Mouse (Mus musculus) forebrain, embryonic 11.5 days (tissue): ENCODE measurements around the gene Ralgps2. TPM values are rescaled to one million over a fixed set of nuclear protein-coding genes. Genes with fewer than 3 reads are reported as not detected.

ENCODE experiments used
- ATAC-seq: fragments of 200-750 bp; cut with Nextera tagmentation; replicated peaks from 2 replicates; pipeline ENCODE4 v1.8.0; 2017; ENCODE audit warnings: moderate TSS enrichment; ENCODE audit not compliant: low FRiP score
- DNase-seq: peaks from one replicate; pipeline ENCODE4 v3.0.0-alpha.2; 2017; ENCODE audit warnings: low spot score
- H3K27ac ChIP-seq: fragments of 300-500 bp; sonication (generic); 2 replicates; pipeline ENCODE4 v1.5.1; 2014; ENCODE audit warnings: low read depth, low read length
- H3K27me3 ChIP-seq: fragments of 300-500 bp; sonication (generic); 2 replicates; pipeline ENCODE4 v1.6.1; 2014; ENCODE audit warnings: mild to moderate bottlenecking, low read length, mixed read lengths; ENCODE audit not compliant: control insufficient read depth, insufficient read depth
- H3K36me3 ChIP-seq: fragments of 300-500 bp; sonication (generic); 2 replicates; pipeline ENCODE4 v1.6.1; 2014; ENCODE audit warnings: mild to moderate bottlenecking, low read length, moderate library complexity, mixed read lengths; ENCODE audit not compliant: control insufficient read depth, insufficient read depth
- H3K4me1 ChIP-seq: fragments of 300-500 bp; sonication (generic); replicated peaks from 2 replicates; pipeline ENCODE4 v1.6.1; 2014; ENCODE audit warnings: low read length, mixed read lengths; ENCODE audit not compliant: control insufficient read depth, insufficient read depth
- H3K4me2 ChIP-seq: fragments of 300-500 bp; sonication (generic); 2 replicates; pipeline ENCODE4 v1.6.1; 2014; ENCODE audit warnings: low read depth, mild to moderate bottlenecking, low read length, moderate library complexity, mixed read lengths; ENCODE audit not compliant: severe bottlenecking
- H3K4me3 ChIP-seq: fragments of 300-500 bp; sonication (generic); 2 replicates; pipeline ENCODE4 v1.5.1; 2014; ENCODE audit warnings: low read depth, low read length
- H3K9ac ChIP-seq: fragments of 300-500 bp; sonication (generic); 2 replicates; pipeline ENCODE4 v1.6.1; 2014; ENCODE audit warnings: low read length
- H3K9me3 ChIP-seq: fragments of 300-500 bp; sonication (generic); 2 replicates; pipeline ENCODE4 v1.6.1; 2016; ENCODE audit warnings: low read length, mixed read lengths; ENCODE audit not compliant: control insufficient read depth
- WGBS: fragments of 180-500 bp; shearing (Covaris S2); extraction: QIAGEN DNeasy Blood & Tissue Kit; methylation state at CpG from one replicate; pipeline ENCODE4 v1.1.7; 2014; 5-methylcytosine and 5-hydroxymethylcytosine counted together
- polyA plus RNA-seq: library from polyadenylated mRNA; unstranded; fragments of >200 nt; fragmentation: Nextera tagmentation; extraction: Ambion mirVana; gene quantifications from 2 replicates; pipeline ENCODE4 v1.2.1, GENCODE M21; 2014

Gene Ralgps2
- polyA plus RNA-seq, 1 experiment from 2014 or later = 82.0 TPM

DNA sequence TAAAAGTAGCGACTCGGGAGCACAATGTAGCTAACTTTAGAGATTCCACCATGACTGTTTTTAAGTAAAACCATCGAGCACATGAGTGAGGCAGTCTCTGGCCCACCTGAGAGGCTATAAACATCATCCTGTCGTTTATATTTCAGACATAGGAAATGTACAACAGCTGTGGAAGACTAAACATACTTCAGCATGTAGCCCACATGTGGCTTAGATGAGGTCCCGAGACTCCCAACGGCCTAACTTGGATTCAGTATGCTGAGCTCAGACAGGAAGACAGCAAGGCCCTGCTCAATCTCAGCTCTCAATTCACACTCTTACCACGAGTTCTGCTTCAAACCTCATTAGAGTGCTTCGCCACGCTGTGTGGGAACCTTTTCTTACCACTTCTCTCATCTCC is 87.0 kb downstream of the Ralgps2 start:
- ATAC-seq (no peak), DNase-seq (no peak)
- no peaks in the 10 kb centered on the region for H3K36me3 ChIP-seq
- H3K9me3 ChIP-seq = no peaks in the 10 kb centered on the region
- WGBS = 85% methylated on average over 9 of the region's 9 CpGs
- H3K4me2 ChIP-seq = no peak overlapping the region
- H3K4me3 ChIP-seq = no peak overlapping the region
- no peak overlapping the region for H3K9ac ChIP-seq
- H3K27ac ChIP-seq = no peak overlapping the region
- H3K27me3 ChIP-seq = no peaks in the 10 kb centered on the region
- no peaks in the 10 kb centered on the region for H3K4me1 ChIP-seq

- Histone ChIP-seq H3K9me3 (no peaks in the 10 kb centered on the region), H3K4me2 (no peak overlapping the region), H3K36me3 (no peaks in the 10 kb centered on the region), H3K4me3 (no peak overlapping the region), H3K9ac (no peak overlapping the region), H3K27me3 (no peaks in the 10 kb centered on the region), H3K27ac (no peak overlapping the region), H3K4me1 (no peaks in the 10 kb centered on the region)
- WGBS = 89% methylated on average over 4 of the region's 4 CpGs
- ATAC-seq (no peak), DNase-seq (no peak)
Observed at GRCm38 (mm10) chr1:156847098-156847497, 92.3 kb downstream of the Ralgps2 start.

DNA sequence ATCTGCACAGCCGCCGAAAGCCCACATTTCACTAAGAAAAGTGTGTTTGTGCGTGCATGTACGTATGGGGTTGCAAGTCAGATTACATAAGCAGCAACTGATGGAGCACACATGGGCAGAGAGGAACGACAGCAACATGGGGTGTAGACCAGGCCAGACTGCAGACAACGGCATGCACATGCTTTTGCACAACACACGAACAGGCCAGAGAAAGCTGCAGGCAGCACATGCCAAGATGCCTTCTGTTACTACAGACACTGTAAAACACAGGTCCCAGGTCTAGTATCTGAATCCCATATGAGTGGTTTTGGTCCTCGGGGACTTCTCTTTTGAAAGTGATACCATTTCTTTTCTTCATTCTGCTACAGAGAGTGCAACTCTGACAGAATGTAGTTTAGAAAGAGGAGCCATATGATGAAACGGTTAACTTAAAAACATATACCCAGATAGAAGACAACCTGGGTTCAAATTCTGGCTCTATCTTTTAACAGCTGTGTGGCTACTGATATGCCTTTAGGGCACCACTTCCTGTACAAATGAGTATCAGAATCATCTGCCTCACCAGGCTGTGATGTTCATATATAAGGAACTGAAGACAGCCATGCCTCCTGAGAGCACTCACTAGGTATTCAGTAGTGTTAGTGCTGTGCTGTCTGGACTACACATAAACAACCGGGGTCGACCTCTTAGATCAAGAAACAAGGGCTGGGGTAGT is 97.6 kb downstream of the Ralgps2 start:
- Histone ChIP-seq H3K27me3 (no peaks in the 10 kb centered on the region), H3K9ac (no peak overlapping the region), H3K4me2 (no peak overlapping the region), H3K36me3 (no peaks in the 10 kb centered on the region), H3K9me3 (no peaks in the 10 kb centered on the region), H3K4me3 (no peak overlapping the region), H3K4me1 (peaks cover 8% of the 10 kb centered on the region; the same call in 1 of the 2 replicates), H3K27ac (no peak overlapping the region)
- DNase-seq (no peak), ATAC-seq (no peak)
- WGBS = 86% methylated on average over 11 of the region's 11 CpGs

DNA sequence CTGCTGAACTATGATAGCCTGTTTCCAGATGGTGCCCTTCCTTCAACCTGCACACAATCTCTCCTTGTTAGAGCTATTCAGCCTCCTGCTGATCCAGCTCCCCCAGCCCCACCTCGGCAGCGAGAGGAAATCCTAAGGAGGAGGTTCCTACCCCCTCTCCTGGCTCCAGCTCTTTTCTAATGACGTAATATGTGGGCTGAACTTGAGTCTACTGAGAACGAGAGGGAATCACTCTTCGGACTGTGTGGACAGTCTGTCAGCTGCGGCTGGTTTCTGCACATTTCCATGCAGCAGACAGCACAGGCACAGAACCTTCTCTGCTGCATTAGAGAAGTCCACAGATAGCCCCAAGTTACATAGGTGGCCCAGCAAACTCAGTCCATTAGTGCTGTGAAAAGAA is 100.7 kb downstream of the Ralgps2 start:
- no peaks in the 10 kb centered on the region for H3K27me3 ChIP-seq
- no peaks in the 10 kb centered on the region for H3K9me3 ChIP-seq
- H3K4me3 ChIP-seq = no peak overlapping the region
- peak overlapping the region; percentile 60 for H3K27ac ChIP-seq
- peaks cover 8% of the 10 kb centered on the region; the same call in 1 of the 2 replicates for H3K4me1 ChIP-seq
- DNase-seq = peak; percentile 75
- ATAC-seq = peak; percentile 90
- H3K36me3 ChIP-seq = no peaks in the 10 kb centered on the region
- peak overlapping the region; percentile 29; the same call in 1 of the 2 replicates for H3K9ac ChIP-seq
- 6% methylated on average over 6 of the region's 6 CpGs for WGBS
- H3K4me2 ChIP-seq = peak overlapping the region; percentile 40; the same call in 1 of the 2 replicates

GRCm38 (mm10) chr1:156838177-156838576 is 101.2 kb downstream of the Ralgps2 start, which contains the start of gene Angptl1:
TSS of gene Angptl1 (plus strand) at chr1:156838562.
- Histone ChIP-seq H3K9me3 (no peaks in the 10 kb centered on the region), H3K9ac (peak within 1 kb of the TSS; percentile 29; the same call in 1 of the 2 replicates), H3K4me3 (no peak within 1 kb of the TSS), H3K27me3 (no peaks in the 10 kb centered on the region), H3K4me1 (peaks cover 8% of the 10 kb centered on the region; the same call in 1 of the 2 replicates), H3K27ac (peak within 1 kb of the TSS; percentile 60), H3K36me3 (no peaks in the 10 kb centered on the region), H3K4me2 (peak within 1 kb of the TSS; percentile 40; the same call in 1 of the 2 replicates)
- ATAC-seq (peak; percentile 71), DNase-seq (no peak)
- 20% methylated on average over 4 of the region's 4 CpGs for WGBS

DNA sequence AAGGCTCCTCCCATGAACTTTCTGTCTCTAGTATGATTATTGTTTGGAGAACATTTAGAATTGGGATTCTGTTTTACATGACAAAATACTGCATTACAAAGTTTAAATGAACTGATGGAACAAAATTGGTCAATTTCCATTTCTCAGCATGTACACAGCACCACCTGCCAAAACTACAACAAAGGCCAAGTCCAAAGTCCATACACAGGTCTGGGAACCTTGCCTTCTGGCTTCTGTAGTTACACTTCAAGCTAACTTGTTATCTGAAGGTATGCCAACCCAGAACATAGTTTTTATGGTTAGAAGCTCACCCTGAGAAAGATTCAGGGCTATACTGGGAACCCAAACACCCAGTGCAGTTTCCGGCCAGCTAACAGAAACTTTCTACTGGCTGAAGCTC is 120.2 kb downstream of the Ralgps2 start:
- WGBS = 96% methylated on average over 1 of the region's 1 CpGs
- DNase-seq (no peak), ATAC-seq (no peak)
- Histone ChIP-seq H3K27ac (no peak overlapping the region), H3K9me3 (no peaks in the 10 kb centered on the region), H3K4me2 (no peak overlapping the region), H3K4me1 (no peaks in the 10 kb centered on the region), H3K27me3 (no peaks in the 10 kb centered on the region), H3K9ac (no peak overlapping the region), H3K36me3 (peaks cover 3% of the 10 kb centered on the region), H3K4me3 (no peak overlapping the region)

DNA sequence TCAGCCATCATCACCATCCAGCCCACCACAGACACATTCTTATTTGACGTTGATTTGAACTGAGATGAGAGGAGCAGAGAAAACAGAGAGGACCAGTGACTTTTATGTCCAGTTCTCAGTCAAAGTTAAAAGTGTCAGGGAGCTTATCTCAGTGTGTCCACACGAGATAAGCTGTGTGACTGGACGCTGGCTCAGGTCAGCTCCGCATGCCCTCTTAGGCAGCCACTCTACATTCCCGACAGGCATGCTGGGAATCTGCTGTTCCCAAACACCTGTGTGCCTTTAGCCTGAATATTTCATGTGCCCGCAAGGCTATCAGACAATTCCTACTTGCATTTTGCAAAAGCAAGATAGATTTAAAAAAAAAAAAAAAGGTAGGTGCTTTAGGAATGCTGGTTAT is 125.9 kb downstream of the Ralgps2 start:
- H3K4me3 ChIP-seq = no peak overlapping the region
- no peak overlapping the region for H3K27ac ChIP-seq
- H3K4me2 ChIP-seq = no peak overlapping the region
- ATAC-seq (no peak), DNase-seq (no peak)
- H3K4me1 ChIP-seq = no peaks in the 10 kb centered on the region
- no peak overlapping the region for H3K9ac ChIP-seq
- no peaks in the 10 kb centered on the region for H3K9me3 ChIP-seq
- no peaks in the 10 kb centered on the region for H3K27me3 ChIP-seq
- H3K36me3 ChIP-seq = peaks cover 3% of the 10 kb centered on the region
- 83% methylated on average over 6 of the region's 6 CpGs for WGBS

GRCm38 (mm10) chr1:156812716-156813115 is 126.7 kb downstream of the Ralgps2 start:
- Histone ChIP-seq H3K9me3 (no peaks in the 10 kb centered on the region), H3K9ac (no peak overlapping the region), H3K36me3 (peaks cover under 1% of the 10 kb centered on the region), H3K4me3 (no peak overlapping the region), H3K4me1 (no peaks in the 10 kb centered on the region), H3K27ac (no peak overlapping the region), H3K27me3 (no peaks in the 10 kb centered on the region), H3K4me2 (no peak overlapping the region)
- no peak for ATAC-seq
- no peak for DNase-seq
- WGBS = 76% methylated on average over 8 of the region's 8 CpGs

DNA sequence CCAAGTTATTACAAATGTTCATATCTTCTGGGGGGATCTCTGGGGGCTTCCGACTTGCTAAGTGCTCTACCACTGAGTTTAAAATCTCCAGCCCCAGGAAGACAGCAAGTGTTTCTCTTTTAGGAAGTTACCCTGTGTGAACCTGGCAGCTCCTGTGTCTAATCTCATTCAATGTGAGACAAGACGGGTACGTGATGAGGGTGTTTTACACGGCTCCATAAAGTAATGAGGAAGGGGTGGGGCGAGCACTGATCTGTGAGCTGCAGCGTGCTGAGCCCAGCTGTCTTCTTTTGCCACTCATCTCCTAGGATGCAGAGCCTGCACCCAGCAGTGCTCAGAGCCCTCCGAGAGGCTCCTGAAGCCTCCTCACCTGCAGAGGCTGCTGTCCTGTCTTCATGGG is 127.5 kb downstream of the Ralgps2 start:
- H3K27ac ChIP-seq = no peak overlapping the region
- H3K4me1 ChIP-seq = no peaks in the 10 kb centered on the region
- no peak overlapping the region for H3K4me3 ChIP-seq
- no peak for ATAC-seq
- WGBS = 88% methylated on average over 7 of the region's 7 CpGs
- no peaks in the 10 kb centered on the region for H3K27me3 ChIP-seq
- no peak for DNase-seq
- no peaks in the 10 kb centered on the region for H3K9me3 ChIP-seq
- no peak overlapping the region for H3K4me2 ChIP-seq
- no peak overlapping the region for H3K9ac ChIP-seq
- H3K36me3 ChIP-seq = no peaks in the 10 kb centered on the region
